Mouse (Mus musculus): ENCODE results near the gene Psmb11. TPM values are rescaled to one million over a fixed set of nuclear protein-coding genes. Genes with fewer than 3 reads are reported as not detected.

The Psmb11 gene
- polyA plus RNA-seq, 1 experiment = not detected

- peak; percentile 50 for DNase-seq
- WGBS = 67% methylated on average over 4 of the region's 4 CpGs
- no peak overlapping the region for H3K4me3 ChIP-seq (replicated peaks; ENCODE audit: extremely low read depth, low read depth, low read length)
- TF ChIP-seq CTCF (IDR thresholded peaks at IDR 0.05; ENCODE audit: insufficient read depth, low read length) (peak; percentile 72), POLR2A (IDR thresholded peaks at IDR 0.05; ENCODE audit: borderline replicate concordance, extremely low read depth, low read depth, low read length) (no peak)
- peaks cover 3% of the 10 kb centered on the region; the same call in 1 of the 2 replicates for H3K4me1 ChIP-seq (ENCODE audit: control insufficient read depth, insufficient read depth, low read length)
These were observed 48.1 kb downstream of the Psmb11 start for GRCm38 (mm10) chr14:54669381-54669780.

DNA sequence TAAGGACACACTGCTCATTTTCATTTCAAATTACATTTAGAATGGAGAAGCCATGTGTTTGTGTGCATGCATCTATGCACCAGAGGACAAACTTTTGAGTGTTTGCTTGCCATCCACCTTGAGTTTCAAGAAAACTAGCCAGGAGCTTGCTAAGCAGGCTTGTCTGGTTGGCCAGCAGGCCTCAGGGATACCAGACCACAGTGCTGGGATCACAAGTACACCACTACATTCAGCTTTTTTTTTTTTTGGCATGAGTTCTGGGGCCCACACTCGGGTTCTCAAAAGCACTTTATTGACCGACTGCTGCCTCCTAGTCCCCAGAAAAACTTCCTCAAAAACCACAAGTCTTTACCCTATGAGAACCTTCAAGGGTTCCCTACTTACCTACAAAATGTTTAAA, 53.1 kb downstream of the Psmb11 start:
- Histone ChIP-seq H3K4me3 (replicated peaks; ENCODE audit: extremely low read depth, low read depth, low read length) (no peak overlapping the region), H3K4me1 (ENCODE audit: control insufficient read depth, insufficient read depth, low read length) (peaks cover 3% of the 10 kb centered on the region; the same call in 1 of the 2 replicates)
- DNase-seq = no peak
- WGBS = 47% methylated on average over 2 of the region's 2 CpGs
- TF ChIP-seq POLR2A (IDR thresholded peaks at IDR 0.05; ENCODE audit: borderline replicate concordance, extremely low read depth, low read depth, low read length) = no peak
- TF ChIP-seq CTCF (IDR thresholded peaks at IDR 0.05; ENCODE audit: insufficient read depth, low read length) = no peak

GRCm38 (mm10) chr14:54676290-54676689, 55.1 kb downstream of the Psmb11 start:
- no peak for DNase-seq
- no peak for TF ChIP-seq POLR2A (IDR thresholded peaks at IDR 0.05; ENCODE audit: borderline replicate concordance, extremely low read depth, low read depth, low read length)
- TF ChIP-seq CTCF (IDR thresholded peaks at IDR 0.05; ENCODE audit: insufficient read depth, low read length) = no peak
- WGBS = 80% methylated on average over 5 of the region's 5 CpGs
- Histone ChIP-seq H3K4me3 (replicated peaks; ENCODE audit: extremely low read depth, low read depth, low read length) (no peak overlapping the region), H3K4me1 (ENCODE audit: control insufficient read depth, insufficient read depth, low read length) (peaks cover 3% of the 10 kb centered on the region; the same call in 1 of the 2 replicates)

GRCm38 (mm10) chr14:54678657-54679304, 57.5 kb downstream of the Psmb11 start:
- DNase-seq = no peak
- WGBS = 81% methylated on average over 16 of the region's 16 CpGs
- no peak overlapping the region for H3K4me3 ChIP-seq (replicated peaks; ENCODE audit: extremely low read depth, low read depth, low read length)
- H3K4me1 ChIP-seq (ENCODE audit: control insufficient read depth, insufficient read depth, low read length) = peaks cover 5% of the 10 kb centered on the region; the same call in 1 of the 2 replicates
- no peak for TF ChIP-seq POLR2A (IDR thresholded peaks at IDR 0.05; ENCODE audit: borderline replicate concordance, extremely low read depth, low read depth, low read length)
- no peak for TF ChIP-seq CTCF (IDR thresholded peaks at IDR 0.05; ENCODE audit: insufficient read depth, low read length)

Other genes with a start within 250 kb of the Psmb11 start
- gene Slc7a7, start 203.7 kb upstream of the Psmb11 start, polyA plus RNA-seq (2012; rRNA removed) = 23.1 and 29.2 TPM in 2 replicates
- gene Mrpl52, start 194.5 kb upstream of the Psmb11 start, polyA plus RNA-seq (2012; rRNA removed) = 185 and 290 TPM in 2 replicates
- gene Mmp14, start 189.8 kb upstream of the Psmb11 start, polyA plus RNA-seq (2012; rRNA removed) = 119 and 130 TPM in 2 replicates
- 184 and 199 TPM in 2 replicates for gene Lrp10, start 157.3 kb upstream of the Psmb11 start, polyA plus RNA-seq (2012; rRNA removed)
- gene Rem2, start 145.3 kb upstream of the Psmb11 start, polyA plus RNA-seq (2012; rRNA removed) = 3.0 TPM in 2 replicates
- 15.1 and 20.2 TPM in 2 replicates for gene Prmt5, start 103.9 kb upstream of the Psmb11 start, polyA plus RNA-seq (2012; rRNA removed)
- gene Haus4, start 66.8 kb upstream of the Psmb11 start, polyA plus RNA-seq (2012; rRNA removed) = 7.4 and 7.9 TPM in 2 replicates
- 36.4 and 49.6 TPM in 2 replicates for gene Ajuba, start 43.9 kb upstream of the Psmb11 start, polyA plus RNA-seq (2012; rRNA removed)
- 6.5 and 7.3 TPM in 2 replicates for gene 4931414P19Rik, start 15.4 kb upstream of the Psmb11 start, polyA plus RNA-seq (2012; rRNA removed)
- 129 and 146 TPM in 2 replicates for gene Psmb5, start 3.4 kb upstream of the Psmb11 start, polyA plus RNA-seq (2012; rRNA removed)
- not detected in 2 replicates for gene Gm17606, start 19.5 kb downstream of the Psmb11 start, polyA plus RNA-seq (2012; rRNA removed)
- 2.8 and 2.9 TPM in 2 replicates for gene Cdh24, start 19.9 kb downstream of the Psmb11 start, polyA plus RNA-seq (2012; rRNA removed)
- gene 1700123O20Rik, start 64.8 kb downstream of the Psmb11 start, polyA plus RNA-seq (2012; rRNA removed) = 49.8 and 50.5 TPM in 2 replicates
- gene Acin1, start 65.5 kb downstream of the Psmb11 start, polyA plus RNA-seq (2012; rRNA removed) = 100 and 121 TPM in 2 replicates
- gene Gm29776, start 77.4 kb downstream of the Psmb11 start, polyA plus RNA-seq (2012; rRNA removed) = 0.43 and 0.56 TPM in 2 replicates
- gene Cebpe, start 90.7 kb downstream of the Psmb11 start, polyA plus RNA-seq (2012; rRNA removed) = 0.57 and 1.1 TPM in 2 replicates
- 2.9 and 4.0 TPM in 2 replicates for gene Slc7a8, start 160.5 kb downstream of the Psmb11 start, polyA plus RNA-seq (2012; rRNA removed)
- not detected in 2 replicates for gene Rnf212b, start 192.7 kb downstream of the Psmb11 start, polyA plus RNA-seq (2012; rRNA removed)
- 3.3 and 5.3 TPM in 2 replicates for gene Homez, start 249.5 kb downstream of the Psmb11 start, polyA plus RNA-seq (2012; rRNA removed)